Mouse (Mus musculus) heart, embryonic 11.5 days (tissue): ENCODE data around the gene Nmnat2. TPM values are rescaled to one million over a fixed set of nuclear protein-coding genes. Genes with fewer than 3 reads are reported as not detected.
A peak's percentile ranks its signal among the peaks of the same experiment; 100 is the strongest.

Source experiments
- ATAC-seq: fragments of 200-750 bp; cut with Nextera tagmentation; replicated peaks from 2 replicates; pipeline ENCODE4 v1.8.0; 2017; ENCODE audit warnings: moderate library complexity; ENCODE audit not compliant: insufficient number of reproducible peaks, low FRiP score, low TSS enrichment
- H3K27ac ChIP-seq: fragments of 300-500 bp; sonication (generic); 2 replicates; pipeline ENCODE4 v1.5.1; 2014; ENCODE audit warnings: mild to moderate bottlenecking, low read depth, low read length
- H3K27me3 ChIP-seq: fragments of 300-500 bp; sonication (generic); 2 replicates; pipeline ENCODE4 v1.6.1; 2014; ENCODE audit warnings: mild to moderate bottlenecking, low read length, mixed read lengths; ENCODE audit not compliant: control insufficient read depth, insufficient read depth
- H3K36me3 ChIP-seq: fragments of 300-500 bp; sonication (generic); 2 replicates; pipeline ENCODE4 v1.6.1; 2014; ENCODE audit warnings: mild to moderate bottlenecking, low read length, moderate library complexity, mixed read lengths; ENCODE audit not compliant: control insufficient read depth, insufficient read depth
- H3K4me1 ChIP-seq: fragments of 300-500 bp; sonication (generic); 2 replicates; pipeline ENCODE4 v1.6.1; 2014; ENCODE audit warnings: low read length; ENCODE audit not compliant: control insufficient read depth, insufficient read depth
- H3K4me2 ChIP-seq: fragments of 300-500 bp; sonication (generic); 2 replicates; pipeline ENCODE4 v1.6.1; 2014; ENCODE audit warnings: mild to moderate bottlenecking, moderate library complexity
- H3K4me3 ChIP-seq: fragments of 300-500 bp; sonication (generic); 2 replicates; pipeline ENCODE4 v1.5.1; 2014; ENCODE audit warnings: low read depth, low read length
- H3K9ac ChIP-seq: fragments of 300-500 bp; sonication (generic); 2 replicates; pipeline ENCODE4 v1.6.1; 2014; ENCODE audit warnings: mild to moderate bottlenecking, low read depth, low read length, moderate library complexity
- H3K9me3 ChIP-seq: fragments of 300-500 bp; sonication (generic); replicated peaks from 2 replicates; pipeline ENCODE4 v1.6.1; 2016; ENCODE audit warnings: low read length; ENCODE audit not compliant: control insufficient read depth
- WGBS: fragments of 180-500 bp; shearing (Covaris S2); extraction: QIAGEN DNeasy Blood & Tissue Kit; methylation state at CpG from one replicate; pipeline ENCODE4 v1.1.7; 2014; ENCODE audit not compliant: insufficient replicate concordance; 5-methylcytosine and 5-hydroxymethylcytosine counted together
- polyA plus RNA-seq: library from polyadenylated mRNA; unstranded; fragments of >200 nt; fragmentation: Nextera tagmentation; extraction: Ambion mirVana; gene quantifications from 2 replicates; pipeline ENCODE4 v1.2.1, GENCODE M21; 2014

Nmnat2 gene
- polyA plus RNA-seq, 1 experiment from 2014 or later: 0.93 TPM

DNA sequence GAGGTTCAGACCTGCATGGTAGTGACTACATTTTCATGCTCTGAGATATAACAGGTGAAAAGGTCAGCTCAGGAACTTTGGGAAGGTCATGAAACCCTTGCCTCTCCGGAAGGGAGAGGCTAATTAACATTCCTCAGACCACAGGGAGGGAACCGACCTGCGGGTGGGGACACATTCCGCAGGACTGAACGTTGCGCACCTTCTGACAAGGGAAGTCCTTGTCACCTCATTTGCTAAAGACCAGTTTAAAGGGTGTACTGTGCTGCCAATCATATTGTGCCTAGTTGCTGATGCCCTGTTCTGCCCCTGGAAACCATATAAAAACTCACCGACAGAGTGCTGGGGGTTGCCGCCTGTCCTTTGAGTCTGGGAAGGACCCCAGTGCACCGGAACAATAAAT is 54.5 kb downstream of the Nmnat2 start:
- WGBS: 54% methylated on average over 9 of the region's 9 CpGs
- Histone ChIP-seq H3K27ac (no peak overlapping the region), H3K36me3 (no peaks in the 10 kb centered on the region), H3K4me3 (no peak overlapping the region), H3K9ac (no peak overlapping the region), H3K4me1 (0 out of 2 replicates have a peak, but pooled peaks cover 2% of the 10 kb centered on the region), H3K4me2 (no peak overlapping the region), H3K27me3 (no peaks in the 10 kb centered on the region), H3K9me3 (no peaks in the 10 kb centered on the region)
- ATAC-seq: no peak

DNA sequence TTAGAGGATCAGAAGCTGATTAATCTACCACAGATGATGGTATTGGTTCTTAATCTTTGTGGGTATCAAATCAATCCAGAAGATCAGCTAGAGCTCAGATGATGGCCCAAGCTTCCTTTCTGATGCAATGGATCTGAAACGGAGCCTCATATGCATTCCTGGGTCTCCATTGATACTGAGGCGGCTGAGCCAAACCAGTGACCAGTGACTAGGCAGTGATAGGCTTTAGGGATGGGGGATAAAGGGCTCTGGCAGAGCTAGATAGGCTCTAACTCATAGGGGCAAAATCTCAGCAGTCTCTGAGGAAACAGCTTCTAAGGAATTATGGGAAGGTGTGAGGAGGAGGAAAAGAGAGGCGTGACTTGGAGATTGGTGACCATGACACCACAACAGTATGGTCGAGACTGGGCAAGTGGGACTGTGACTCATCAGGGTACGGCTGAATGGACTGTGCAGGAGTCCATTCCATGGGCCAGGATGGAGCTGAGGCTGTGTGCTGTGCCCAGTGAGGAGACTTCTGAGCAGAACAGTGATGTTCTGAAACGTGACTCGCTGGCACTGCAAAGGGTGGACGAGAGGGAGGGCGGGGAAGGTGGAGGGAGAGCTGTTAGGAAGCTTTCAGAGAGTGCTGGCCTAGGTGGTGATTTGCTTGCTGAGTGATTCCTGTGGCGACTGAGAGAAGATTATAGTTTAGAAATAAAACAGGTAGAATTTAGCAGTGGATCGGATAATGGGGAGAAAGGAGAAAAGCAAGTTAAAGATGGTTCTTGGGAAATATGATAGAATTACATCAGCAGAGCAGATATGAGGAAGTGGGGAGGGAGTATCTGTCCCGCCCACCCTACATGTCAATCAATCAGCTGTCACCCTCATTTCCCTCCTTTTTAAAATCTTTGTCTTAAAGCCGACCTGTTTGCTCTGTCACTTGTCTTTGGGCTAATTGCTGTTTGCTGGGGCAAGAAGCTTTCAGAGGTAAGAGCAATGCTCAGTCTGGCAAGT is 55.9 kb downstream of the Nmnat2 start:
- no peak overlapping the region for H3K9ac ChIP-seq
- no peak overlapping the region for H3K27ac ChIP-seq
- no peak overlapping the region for H3K4me2 ChIP-seq
- H3K4me1 ChIP-seq: 0 out of 2 replicates have a peak, but pooled peaks cover 2% of the 10 kb centered on the region
- no peak overlapping the region for H3K4me3 ChIP-seq
- no peaks in the 10 kb centered on the region for H3K9me3 ChIP-seq
- ATAC-seq: no peak
- WGBS: 58% methylated on average over 13 of the region's 13 CpGs
- H3K36me3 ChIP-seq: no peaks in the 10 kb centered on the region
- H3K27me3 ChIP-seq: no peaks in the 10 kb centered on the region

DNA sequence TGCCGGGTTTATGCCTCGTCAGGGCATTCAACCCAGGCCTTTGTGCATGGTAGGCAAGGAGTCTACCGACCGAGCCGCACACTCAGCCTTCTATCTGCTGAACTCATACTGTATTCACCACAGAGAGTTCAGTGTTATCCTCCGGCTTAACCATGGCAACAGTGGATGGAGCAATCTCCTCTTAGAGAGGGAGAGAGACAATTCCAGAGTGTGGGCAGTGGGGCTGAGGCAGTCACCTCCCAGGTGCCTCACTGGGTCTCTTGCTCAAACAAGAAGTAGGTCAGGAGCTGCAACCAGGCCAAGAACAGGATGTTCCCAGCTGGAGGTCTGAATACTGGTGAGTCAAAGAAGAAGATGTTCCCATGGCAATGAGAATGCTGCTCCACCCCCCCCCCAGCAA is 56.8 kb downstream of the Nmnat2 start:
- no peaks in the 10 kb centered on the region for H3K27me3 ChIP-seq
- 0 out of 2 replicates have a peak, but pooled peaks cover 2% of the 10 kb centered on the region for H3K4me1 ChIP-seq
- no peak overlapping the region for H3K4me3 ChIP-seq
- no peak for ATAC-seq
- H3K27ac ChIP-seq: no peak overlapping the region
- no peaks in the 10 kb centered on the region for H3K36me3 ChIP-seq
- H3K9me3 ChIP-seq: no peaks in the 10 kb centered on the region
- H3K4me2 ChIP-seq: no peak overlapping the region
- no peak overlapping the region for H3K9ac ChIP-seq
- 84% methylated on average over 6 of the region's 6 CpGs for WGBS

DNA sequence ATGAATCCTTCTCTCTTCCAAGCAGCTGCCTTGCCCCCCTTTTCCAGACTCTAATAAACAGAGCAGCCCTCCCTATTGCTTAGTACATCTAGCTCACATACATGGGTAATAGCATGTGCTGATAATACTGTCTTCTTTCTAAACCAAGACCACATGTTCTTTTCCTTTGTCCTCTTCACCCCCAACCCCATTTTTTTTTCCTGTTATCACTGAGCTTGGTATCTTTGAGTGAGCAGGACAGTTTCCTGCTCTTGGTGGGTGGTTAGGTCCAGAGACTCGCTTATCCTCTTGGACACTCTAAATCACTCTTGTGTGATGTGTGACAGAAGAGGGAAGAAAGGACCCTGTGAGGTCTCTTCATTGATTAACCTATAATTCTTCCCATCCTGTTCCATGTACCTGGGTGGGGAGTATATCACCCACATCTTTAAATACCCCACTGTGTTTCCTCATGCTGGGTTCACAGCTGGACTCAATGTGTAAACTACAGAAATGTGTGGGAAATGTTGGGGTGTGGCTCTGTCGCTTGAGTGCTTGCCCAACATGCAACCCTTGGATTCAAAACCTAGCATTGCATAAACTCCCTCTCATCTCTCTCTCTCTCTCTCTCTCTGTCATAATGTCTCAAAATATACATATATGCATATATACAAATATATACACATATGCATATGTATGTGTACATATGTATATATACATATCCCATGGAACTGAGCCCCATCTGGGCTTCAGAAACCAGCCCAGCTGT is 58.9 kb downstream of the Nmnat2 start:
- Histone ChIP-seq H3K4me3 (no peak overlapping the region), H3K4me2 (no peak overlapping the region), H3K4me1 (0 out of 2 replicates have a peak, but pooled peaks cover 2% of the 10 kb centered on the region), H3K36me3 (no peaks in the 10 kb centered on the region), H3K9ac (no peak overlapping the region), H3K27me3 (no peaks in the 10 kb centered on the region), H3K9me3 (no peaks in the 10 kb centered on the region), H3K27ac (no peak overlapping the region)
- ATAC-seq: no peak
- WGBS: 61% methylated on average over 2 of the region's 2 CpGs

DNA sequence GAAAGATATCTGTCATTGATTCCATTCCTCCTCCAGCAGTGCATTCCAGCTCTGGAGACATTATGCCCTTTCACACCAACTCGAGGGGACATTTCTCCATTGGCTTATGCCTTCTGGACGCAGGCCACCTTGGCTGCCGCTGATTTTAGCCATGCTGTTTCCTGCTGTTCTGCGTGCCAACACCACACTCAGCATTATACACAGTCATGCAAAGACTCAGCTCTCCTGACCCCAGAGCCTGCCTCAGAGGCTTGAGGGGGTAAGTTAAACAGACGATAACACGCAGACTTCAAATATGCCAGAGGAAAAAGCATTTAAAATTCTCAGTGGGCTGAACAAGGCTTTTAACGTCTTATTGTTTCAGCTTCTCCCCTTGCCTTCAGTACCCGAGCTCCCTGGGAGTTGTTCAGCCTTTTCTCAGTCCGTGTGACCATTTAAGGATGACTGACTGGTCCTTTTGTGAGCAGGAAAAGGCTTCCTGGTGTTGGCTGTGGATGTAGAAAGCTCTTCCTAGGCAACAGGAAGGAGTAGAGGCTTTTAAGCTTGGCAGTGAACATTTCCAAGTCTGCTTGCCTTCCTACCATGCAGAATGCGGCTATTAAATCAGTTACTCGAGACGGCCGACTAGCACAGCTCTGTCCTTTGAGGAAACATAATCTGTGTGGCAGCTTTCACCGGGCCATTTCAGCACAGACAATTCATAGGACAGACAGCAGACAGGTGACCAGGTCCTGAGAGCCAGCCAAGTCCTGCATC is 59.8 kb downstream of the Nmnat2 start:
- H3K9me3 ChIP-seq: no peaks in the 10 kb centered on the region
- H3K4me2 ChIP-seq: no peak overlapping the region
- no peak for ATAC-seq
- H3K27me3 ChIP-seq: no peaks in the 10 kb centered on the region
- 51% methylated on average over 14 of the region's 14 CpGs for WGBS
- H3K4me1 ChIP-seq: 0 out of 2 replicates have a peak, but pooled peaks cover 2% of the 10 kb centered on the region
- no peak overlapping the region for H3K4me3 ChIP-seq
- H3K9ac ChIP-seq: no peak overlapping the region
- H3K36me3 ChIP-seq: no peaks in the 10 kb centered on the region
- 0 out of 2 replicates have a peak overlapping the region, but pooled peaks have one; percentile 7 for H3K27ac ChIP-seq

DNA sequence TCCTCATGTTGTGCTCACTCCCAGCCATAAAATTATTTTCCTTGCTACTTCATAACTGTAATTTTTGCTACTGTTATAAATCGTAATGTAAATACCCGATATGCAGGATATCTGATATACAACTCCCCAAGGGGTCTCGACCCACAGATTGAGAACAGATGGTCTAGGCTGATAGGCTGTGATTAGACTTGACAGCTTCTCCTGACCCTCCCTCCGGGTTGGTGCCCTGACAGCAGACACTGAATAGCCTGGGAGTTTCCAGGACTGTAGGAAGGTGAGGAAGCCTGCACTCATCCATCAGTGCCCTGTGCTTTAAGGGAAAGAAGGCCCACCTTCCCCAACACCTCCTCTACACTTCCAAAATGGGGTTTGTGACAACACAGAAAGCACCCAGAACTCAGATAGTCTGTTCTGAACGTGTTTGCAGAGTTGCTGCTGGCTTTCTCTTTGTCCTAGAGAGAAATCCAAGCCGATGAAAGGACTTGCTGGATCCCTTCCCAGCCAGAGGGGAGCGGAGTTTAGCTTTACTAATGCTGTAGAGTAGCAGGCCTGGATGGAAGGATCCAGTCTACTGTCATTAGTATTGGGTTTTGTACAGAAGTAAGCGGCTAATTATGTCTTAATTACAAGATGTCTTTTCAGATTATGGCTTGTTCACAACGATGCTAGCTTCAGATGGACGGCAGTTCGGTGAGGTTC is 61.8 kb downstream of the Nmnat2 start:
- no peak for ATAC-seq
- Histone ChIP-seq H3K4me3 (no peak overlapping the region), H3K36me3 (no peaks in the 10 kb centered on the region), H3K27me3 (no peaks in the 10 kb centered on the region), H3K4me1 (0 out of 2 replicates have a peak, but pooled peaks cover 2% of the 10 kb centered on the region), H3K9me3 (no peaks in the 10 kb centered on the region), H3K4me2 (no peak overlapping the region), H3K9ac (no peak overlapping the region), H3K27ac (no peak overlapping the region)
- WGBS: 58% methylated on average over 11 of the region's 11 CpGs

DNA sequence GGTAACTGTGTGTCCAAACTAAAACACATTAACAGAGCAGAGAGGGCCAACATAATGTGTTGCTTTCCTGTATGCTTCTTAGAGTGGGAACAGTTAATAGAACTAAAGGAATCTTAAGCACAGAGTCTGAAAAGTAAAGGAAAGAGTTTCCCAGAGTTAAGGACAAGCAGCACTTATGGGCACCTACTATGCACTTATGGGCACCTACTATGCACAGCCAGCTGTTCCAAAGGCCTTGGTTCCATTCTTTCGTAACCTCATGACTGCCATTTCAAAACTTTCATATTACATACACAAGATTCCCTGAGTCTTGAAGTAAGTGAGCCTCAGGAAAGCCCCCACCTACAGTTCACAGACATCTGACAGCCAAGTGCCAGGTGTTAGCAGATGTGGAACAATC is 64.3 kb downstream of the Nmnat2 start:
- Histone ChIP-seq H3K4me1 (no peaks in the 10 kb centered on the region), H3K4me3 (no peak overlapping the region), H3K36me3 (no peaks in the 10 kb centered on the region), H3K27ac (no peak overlapping the region), H3K9me3 (no peaks in the 10 kb centered on the region), H3K9ac (no peak overlapping the region), H3K4me2 (no peak overlapping the region), H3K27me3 (no peaks in the 10 kb centered on the region)
- WGBS: 88% methylated on average over 1 of the region's 1 CpGs
- ATAC-seq: no peak

DNA sequence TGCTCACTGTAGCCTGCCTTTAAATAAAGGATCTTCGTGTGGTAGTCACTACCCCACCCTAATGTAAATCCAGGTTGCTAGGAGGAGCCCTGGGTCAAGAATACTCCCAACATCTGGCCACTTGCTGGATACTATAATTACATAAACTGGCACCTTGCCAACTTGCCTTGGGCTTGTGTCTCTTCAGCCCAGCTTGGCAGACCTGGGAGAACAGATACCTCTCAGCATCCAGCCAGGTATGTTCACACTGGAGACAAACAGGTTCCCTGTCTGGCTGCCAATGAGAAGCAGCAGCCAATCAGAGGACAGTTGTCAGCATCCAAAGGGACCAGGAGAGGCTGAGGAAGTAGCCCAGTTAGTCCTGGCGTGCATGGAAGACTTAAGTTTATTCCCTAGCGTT is 64.8 kb downstream of the Nmnat2 start:
- Histone ChIP-seq H3K4me2 (no peak overlapping the region), H3K36me3 (no peaks in the 10 kb centered on the region), H3K9ac (no peak overlapping the region), H3K4me3 (no peak overlapping the region), H3K9me3 (no peaks in the 10 kb centered on the region), H3K4me1 (no peaks in the 10 kb centered on the region), H3K27ac (no peak overlapping the region), H3K27me3 (no peaks in the 10 kb centered on the region)
- ATAC-seq: no peak
- WGBS: 72% methylated on average over 3 of the region's 3 CpGs
